Mouse (Mus musculus) midbrain, embryonic 13.5 days (tissue): ENCODE results near the gene Gins2. TPM values are rescaled to one million over a fixed set of nuclear protein-coding genes. Genes with fewer than 3 reads are reported as not detected.

Experiments
- ATAC-seq: fragments of 200-750 bp; cut with Nextera tagmentation; 2 replicates; pipeline ENCODE4 v1.8.0; 2017; ENCODE audit warnings: mild to moderate bottlenecking, moderate TSS enrichment, moderate library complexity
- H3K27ac ChIP-seq: fragments of 300-500 bp; sonication (generic); 2 replicates; pipeline ENCODE4 v1.5.1; 2015; ENCODE audit warnings: inconsistent platforms, mild to moderate bottlenecking, moderate library complexity
- H3K27me3 ChIP-seq: fragments of 300-500 bp; sonication (generic); 2 replicates; pipeline ENCODE4 v1.6.1; 2015; ENCODE audit warnings: mild to moderate bottlenecking, inconsistent platforms
- H3K36me3 ChIP-seq: fragments of 300-500 bp; sonication (generic); 2 replicates; pipeline ENCODE4 v1.6.1; 2015; ENCODE audit warnings: mild to moderate bottlenecking, inconsistent platforms
- H3K4me1 ChIP-seq: fragments of 300-500 bp; sonication (generic); replicated peaks from 2 replicates; pipeline ENCODE4 v1.6.1; 2015; ENCODE audit warnings: inconsistent platforms
- H3K4me2 ChIP-seq: fragments of 300-500 bp; sonication (generic); replicated peaks from 2 replicates; pipeline ENCODE4 v1.6.1; 2015; ENCODE audit warnings: moderate library complexity, mild to moderate bottlenecking, inconsistent platforms
- H3K4me3 ChIP-seq: fragments of 300-500 bp; sonication (generic); replicated peaks from 2 replicates; pipeline ENCODE4 v1.5.1; 2015; ENCODE audit warnings: mild to moderate bottlenecking, inconsistent platforms
- H3K9ac ChIP-seq: fragments of 300-500 bp; sonication (generic); replicated peaks from 2 replicates; pipeline ENCODE4 v1.6.1; 2015; ENCODE audit warnings: mild to moderate bottlenecking, inconsistent platforms
- H3K9me3 ChIP-seq: fragments of 300-500 bp; sonication (generic); 2 replicates; pipeline ENCODE4 v1.6.1; 2016; ENCODE audit warnings: mild to moderate bottlenecking, inconsistent platforms
- WGBS: fragments of 180-500 bp; shearing (Covaris S2); methylation state at CpG from one replicate; pipeline ENCODE4 v1.1.7; 2015; 5-methylcytosine and 5-hydroxymethylcytosine counted together
- polyA plus RNA-seq: library from polyadenylated mRNA; unstranded; fragments of >200 nt; fragmentation: Nextera tagmentation; extraction: Ambion mirVana; gene quantifications from 2 replicates; pipeline ENCODE4 v1.2.1, GENCODE M21; 2015

Gins2 gene
- polyA plus RNA-seq, 1 experiment from 2014 or later = 36.7 TPM

DNA sequence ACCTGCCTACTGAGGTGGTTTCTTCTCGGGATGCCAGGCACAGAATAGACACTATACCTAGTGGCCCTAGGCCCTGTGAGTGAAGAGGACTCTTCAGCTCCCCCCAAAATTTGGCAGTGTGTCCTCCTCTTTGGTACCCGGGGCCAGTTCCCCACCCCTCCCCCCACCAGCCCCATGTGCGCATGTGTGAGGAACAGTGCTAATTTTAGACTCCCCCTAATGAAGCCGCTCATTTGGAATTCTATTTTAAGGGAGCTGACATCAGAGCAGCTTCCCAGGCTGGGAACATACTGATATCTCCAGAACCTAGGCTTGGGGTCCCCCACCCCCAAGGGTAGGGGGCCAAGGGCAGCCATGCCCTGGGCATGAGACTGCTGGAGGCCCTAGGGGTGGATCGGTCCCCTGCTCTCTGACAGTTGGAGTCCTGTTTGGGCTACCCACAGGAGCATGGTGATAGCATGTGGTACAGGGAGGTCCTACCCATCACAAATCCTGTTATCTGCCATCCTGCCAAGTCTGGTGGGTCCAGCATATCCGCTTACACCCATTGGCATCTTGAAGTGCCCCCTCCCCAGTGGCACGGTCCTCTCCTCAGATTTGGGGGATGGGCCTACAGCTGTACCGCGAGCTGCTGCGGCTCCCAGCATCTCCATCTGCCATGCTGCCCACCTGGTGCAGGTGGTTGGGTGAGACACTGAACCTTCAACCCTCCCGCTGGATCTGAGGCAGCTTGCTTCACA, 38.0 kb downstream of the Gins2 start:
- Histone ChIP-seq H3K9me3 (no peaks in the 10 kb centered on the region), H3K36me3 (peaks cover 12% of the 10 kb centered on the region), H3K4me2 (peak overlapping the region; percentile 52; the same call in 1 of the 2 replicates), H3K27me3 (no peaks in the 10 kb centered on the region), H3K4me3 (no peak overlapping the region), H3K4me1 (peaks cover 100% of the 10 kb centered on the region), H3K9ac (peak overlapping the region; percentile 57; the same call in 1 of the 2 replicates), H3K27ac (peak overlapping the region; percentile 90)
- WGBS = 67% methylated on average over 11 of the region's 11 CpGs
- peak; percentile 18 for ATAC-seq

DNA sequence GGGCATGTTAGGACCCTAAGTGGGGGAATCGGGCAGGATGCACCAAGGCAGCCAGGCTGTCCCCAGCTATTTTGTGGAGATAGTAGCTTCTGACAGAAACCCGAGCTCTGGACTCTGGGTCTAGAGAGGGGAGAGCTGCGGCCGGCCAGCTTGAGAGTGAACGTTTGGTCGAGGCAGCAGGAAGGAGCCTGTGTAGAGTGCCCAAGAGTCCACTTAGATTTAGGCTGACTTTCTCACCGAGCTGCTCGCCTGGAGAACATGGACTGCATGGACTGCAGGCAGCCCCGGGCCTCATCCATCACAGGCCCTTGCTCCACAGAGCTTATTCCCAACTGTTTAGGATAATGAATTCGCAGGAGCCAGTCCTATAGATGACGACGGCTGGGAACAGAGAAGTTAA, 38.7 kb downstream of the Gins2 start:
- no peaks in the 10 kb centered on the region for H3K9me3 ChIP-seq
- H3K9ac ChIP-seq = peak overlapping the region; percentile 57
- WGBS = 17% methylated on average over 12 of the region's 12 CpGs
- H3K36me3 ChIP-seq = peaks cover 12% of the 10 kb centered on the region
- H3K27me3 ChIP-seq = no peaks in the 10 kb centered on the region
- peaks cover 100% of the 10 kb centered on the region for H3K4me1 ChIP-seq
- H3K4me3 ChIP-seq = no peak overlapping the region
- no peak for ATAC-seq
- H3K4me2 ChIP-seq = peak overlapping the region; percentile 52
- peak overlapping the region; percentile 90 for H3K27ac ChIP-seq

DNA sequence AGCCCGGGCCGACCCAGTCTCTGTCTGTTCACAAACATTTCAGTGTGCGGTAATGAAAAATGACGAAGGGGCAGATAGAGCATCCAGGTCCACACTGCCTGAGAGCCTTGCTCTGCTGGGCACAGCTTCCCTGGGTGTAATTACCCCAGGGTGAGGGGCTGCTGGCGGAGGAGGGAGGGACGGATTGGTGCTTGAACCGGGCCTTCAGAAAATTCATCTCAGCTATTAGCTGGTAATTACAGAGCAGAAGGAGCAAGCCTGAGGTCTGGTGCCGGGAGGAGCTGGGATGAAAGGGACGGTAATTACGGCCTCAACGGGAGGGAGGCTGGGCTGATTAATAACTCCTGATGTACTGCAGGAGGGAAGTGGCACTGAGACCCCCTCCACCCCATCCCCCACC, 39.2 kb downstream of the Gins2 start:
- H3K4me3 ChIP-seq = peak overlapping the region; percentile 21
- H3K4me2 ChIP-seq = peak overlapping the region; percentile 52
- H3K36me3 ChIP-seq = peaks cover 9% of the 10 kb centered on the region
- H3K27me3 ChIP-seq = no peaks in the 10 kb centered on the region
- H3K9ac ChIP-seq = peak overlapping the region; percentile 57
- 8% methylated on average over 11 of the region's 11 CpGs for WGBS
- peak overlapping the region; percentile 90 for H3K27ac ChIP-seq
- no peaks in the 10 kb centered on the region for H3K9me3 ChIP-seq
- ATAC-seq = peak; percentile 69
- H3K4me1 ChIP-seq = peaks cover 100% of the 10 kb centered on the region

- ATAC-seq = peak; percentile 46
- H3K4me2 ChIP-seq = peak overlapping the region; percentile 52
- H3K27me3 ChIP-seq = no peaks in the 10 kb centered on the region
- H3K4me1 ChIP-seq = peaks cover 98% of the 10 kb centered on the region
- H3K9me3 ChIP-seq = no peaks in the 10 kb centered on the region
- H3K9ac ChIP-seq = peak overlapping the region; percentile 57
- peak overlapping the region; percentile 90 for H3K27ac ChIP-seq
- 5% methylated on average over 25 of the region's 25 CpGs for WGBS
- H3K36me3 ChIP-seq = peaks cover 6% of the 10 kb centered on the region
- H3K4me3 ChIP-seq = peak overlapping the region; percentile 21
Observed at GRCm38 (mm10) chr8:120549321-120549921, 39.7 kb downstream of the Gins2 start.

DNA sequence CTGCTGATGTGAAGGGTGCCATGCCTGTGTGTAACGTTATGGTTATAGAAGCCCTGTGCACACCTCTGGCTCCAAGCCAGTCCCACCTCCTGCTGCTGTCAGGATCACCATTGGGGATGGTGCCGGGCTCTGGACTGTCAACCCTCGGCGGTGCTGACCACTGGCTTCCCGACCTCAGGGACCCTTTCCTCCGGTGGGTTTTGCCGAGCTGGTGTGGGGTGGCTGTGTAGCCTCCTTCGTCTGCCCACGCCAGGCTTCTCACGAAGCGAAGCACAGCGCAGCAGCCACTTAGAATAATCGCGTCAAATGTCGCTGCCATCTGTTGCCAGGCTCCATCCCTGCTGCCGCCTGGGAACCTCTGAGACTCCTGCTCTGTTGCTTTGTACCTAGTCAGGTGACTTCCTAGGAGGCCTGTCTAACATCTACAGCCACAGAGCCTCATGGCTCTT, 40.8 kb downstream of the Gins2 start:
- no peaks in the 10 kb centered on the region for H3K36me3 ChIP-seq
- peak overlapping the region; percentile 52; the same call in 1 of the 2 replicates for H3K4me2 ChIP-seq
- peaks cover 95% of the 10 kb centered on the region for H3K4me1 ChIP-seq
- H3K27me3 ChIP-seq = no peaks in the 10 kb centered on the region
- H3K9ac ChIP-seq = peak overlapping the region; percentile 56
- peak overlapping the region; percentile 90 for H3K27ac ChIP-seq
- no peak for ATAC-seq
- H3K9me3 ChIP-seq = no peaks in the 10 kb centered on the region
- H3K4me3 ChIP-seq = no peak overlapping the region
- whole genome bisulfite sequencing = 44% methylated on average over 16 of the region's 16 CpGs

DNA sequence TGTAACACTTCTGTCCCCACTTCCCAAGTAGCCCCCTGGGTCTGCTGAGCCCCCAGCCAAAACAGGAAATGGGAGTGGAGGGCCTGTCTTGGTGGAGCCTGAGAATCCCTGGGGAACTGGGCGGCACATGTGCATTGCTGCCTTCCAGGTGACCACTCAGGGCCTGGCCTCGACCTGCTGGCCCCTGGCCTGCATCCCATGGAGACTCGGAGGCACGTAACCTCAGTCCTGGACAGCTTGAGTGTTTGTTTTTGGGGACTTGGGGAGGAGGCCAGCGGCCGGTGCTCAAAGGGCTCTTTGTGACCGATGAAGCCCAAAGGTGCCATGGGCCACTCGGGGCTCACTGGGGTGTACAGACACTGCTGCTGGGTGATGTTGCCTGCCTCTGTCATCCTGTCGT, 41.5 kb downstream of the Gins2 start:
- H3K9ac ChIP-seq = peak overlapping the region; percentile 56; the same call in 1 of the 2 replicates
- peak overlapping the region; percentile 90; the same call in 1 of the 2 replicates for H3K27ac ChIP-seq
- no peak for ATAC-seq
- no peaks in the 10 kb centered on the region for H3K9me3 ChIP-seq
- H3K4me2 ChIP-seq = 0 out of 2 replicates have a peak overlapping the region, but pooled peaks have one; percentile 52
- H3K27me3 ChIP-seq = no peaks in the 10 kb centered on the region
- H3K4me3 ChIP-seq = no peak overlapping the region
- no peaks in the 10 kb centered on the region for H3K36me3 ChIP-seq
- 68% methylated on average over 9 of the region's 9 CpGs for WGBS
- peaks cover 95% of the 10 kb centered on the region for H3K4me1 ChIP-seq

DNA sequence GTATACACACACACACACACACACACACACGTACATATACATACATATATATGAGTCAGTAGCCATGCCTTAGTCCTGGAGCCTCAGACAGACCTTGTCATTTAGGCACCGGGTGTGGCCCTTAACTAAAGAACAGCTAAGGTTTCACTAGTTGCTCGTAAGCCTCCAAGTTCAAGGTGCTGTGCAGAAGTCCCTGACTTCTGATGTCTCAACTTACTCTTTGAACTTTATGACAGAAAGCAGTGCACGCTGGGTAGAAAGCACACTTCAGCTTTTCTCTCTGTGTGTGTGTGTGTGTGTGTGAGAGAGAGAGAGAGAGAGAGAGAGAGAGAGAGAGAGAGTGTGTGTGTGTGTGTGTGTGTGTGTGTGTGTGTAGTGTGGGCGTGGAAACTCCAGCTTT, 44.9 kb downstream of the Gins2 start:
- Histone ChIP-seq H3K27me3 (no peaks in the 10 kb centered on the region), H3K4me3 (no peak overlapping the region), H3K36me3 (no peaks in the 10 kb centered on the region), H3K4me1 (peaks cover 95% of the 10 kb centered on the region), H3K9ac (no peak overlapping the region), H3K27ac (peak overlapping the region; percentile 69; the same call in 1 of the 2 replicates), H3K9me3 (no peaks in the 10 kb centered on the region), H3K4me2 (no peak overlapping the region)
- 93% methylated on average over 5 of the region's 5 CpGs for WGBS
- no peak for ATAC-seq

DNA sequence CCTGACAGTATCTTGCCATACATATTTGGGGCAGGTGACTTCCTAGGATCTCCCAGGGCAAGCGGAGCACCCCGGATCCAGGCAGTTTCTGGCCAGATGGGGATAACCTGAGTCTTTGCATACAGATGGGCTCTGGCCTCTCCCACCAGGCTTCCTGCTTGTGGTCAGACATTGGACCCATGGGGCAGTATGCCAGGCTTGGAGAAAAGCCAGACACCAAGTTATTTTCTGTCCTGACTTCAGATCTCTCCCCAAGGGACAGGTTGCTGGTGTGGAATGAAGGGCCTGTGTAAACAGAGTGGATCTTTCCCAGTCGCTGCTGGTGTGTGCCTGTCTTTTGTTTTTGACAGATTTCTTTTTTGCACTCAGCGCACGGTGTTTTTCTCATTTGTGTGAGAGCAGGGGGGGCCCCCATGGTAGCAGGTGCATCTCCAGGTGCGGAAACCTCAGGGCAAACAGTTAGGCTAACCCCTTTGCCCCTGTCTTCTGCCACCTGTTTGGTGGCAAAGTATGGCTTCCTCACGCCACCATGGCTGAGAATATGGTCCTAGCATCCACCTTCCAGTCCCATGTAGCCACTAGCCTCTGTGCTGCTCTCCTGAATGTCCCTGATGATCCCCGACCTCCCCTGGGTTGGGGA, 45.6 kb downstream of the Gins2 start:
- WGBS = 60% methylated on average over 8 of the region's 8 CpGs
- H3K9ac ChIP-seq = peak overlapping the region; percentile 41; the same call in 1 of the 2 replicates
- no peak overlapping the region for H3K4me3 ChIP-seq
- H3K36me3 ChIP-seq = no peaks in the 10 kb centered on the region
- H3K27me3 ChIP-seq = no peaks in the 10 kb centered on the region
- H3K4me1 ChIP-seq = peaks cover 95% of the 10 kb centered on the region
- H3K9me3 ChIP-seq = no peaks in the 10 kb centered on the region
- H3K4me2 ChIP-seq = peak overlapping the region; percentile 25
- H3K27ac ChIP-seq = peak overlapping the region; percentile 69
- no peak for ATAC-seq

GRCm38 (mm10) chr8:120542995-120543394, 46.1 kb downstream of the Gins2 start:
- Histone ChIP-seq H3K36me3 (no peaks in the 10 kb centered on the region), H3K9me3 (no peaks in the 10 kb centered on the region), H3K27me3 (no peaks in the 10 kb centered on the region), H3K27ac (peak overlapping the region; percentile 69), H3K4me2 (peak overlapping the region; percentile 25), H3K4me1 (peaks cover 95% of the 10 kb centered on the region), H3K9ac (peak overlapping the region; percentile 41; the same call in 1 of the 2 replicates), H3K4me3 (no peak overlapping the region)
- no peak for ATAC-seq
- WGBS = 10% methylated on average over 13 of the region's 13 CpGs

DNA sequence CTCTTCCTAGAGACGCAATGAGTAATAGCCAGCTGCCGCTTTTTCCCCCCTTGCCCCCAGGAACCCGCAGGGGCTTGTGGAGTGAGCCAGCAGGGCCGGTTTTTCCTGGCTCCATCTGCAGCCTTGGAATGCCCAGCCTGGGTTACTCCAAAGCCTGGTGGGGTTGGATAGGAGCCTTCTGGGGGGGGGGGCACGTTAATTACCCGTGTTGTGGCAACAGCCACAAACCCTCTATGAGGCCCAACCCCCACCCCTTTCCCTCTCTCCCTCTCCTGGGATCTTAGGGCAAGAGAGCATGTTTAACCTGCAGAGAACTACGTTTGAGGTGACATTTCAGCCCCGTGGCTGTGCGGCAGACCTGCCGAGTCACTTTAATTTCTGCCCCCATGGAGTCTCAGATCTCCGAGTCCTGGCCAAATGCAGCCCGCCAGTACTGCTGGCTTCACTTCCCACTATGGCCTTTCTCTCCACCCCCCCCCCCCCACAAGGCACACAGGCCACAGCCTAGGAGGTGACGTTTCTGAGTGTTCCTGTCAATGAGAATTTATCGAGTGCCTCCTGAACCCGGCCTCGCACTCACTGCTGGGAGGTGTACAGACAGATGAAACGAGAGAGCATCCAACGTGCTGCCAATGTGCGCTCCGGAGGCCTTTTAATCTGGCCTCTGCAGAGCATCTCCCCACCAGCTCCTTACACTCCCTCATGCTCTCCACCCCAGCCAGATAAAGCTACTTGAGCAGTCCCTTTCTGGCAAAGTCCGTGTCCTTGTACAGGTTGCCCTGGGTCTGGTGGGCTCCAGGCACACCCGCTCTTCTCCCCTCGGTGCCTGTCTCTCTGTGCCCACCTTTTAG, 49.1 kb downstream of the Gins2 start:
- Histone ChIP-seq H3K27me3 (no peaks in the 10 kb centered on the region), H3K36me3 (no peaks in the 10 kb centered on the region), H3K4me3 (peak overlapping the region; percentile 61), H3K9me3 (no peaks in the 10 kb centered on the region), H3K4me1 (peaks cover 95% of the 10 kb centered on the region), H3K9ac (peak overlapping the region; percentile 88), H3K4me2 (peak overlapping the region; percentile 95), H3K27ac (peak overlapping the region; percentile 99)
- 19% methylated on average over 23 of the region's 23 CpGs for whole genome bisulfite sequencing
- ATAC-seq = no peak

DNA sequence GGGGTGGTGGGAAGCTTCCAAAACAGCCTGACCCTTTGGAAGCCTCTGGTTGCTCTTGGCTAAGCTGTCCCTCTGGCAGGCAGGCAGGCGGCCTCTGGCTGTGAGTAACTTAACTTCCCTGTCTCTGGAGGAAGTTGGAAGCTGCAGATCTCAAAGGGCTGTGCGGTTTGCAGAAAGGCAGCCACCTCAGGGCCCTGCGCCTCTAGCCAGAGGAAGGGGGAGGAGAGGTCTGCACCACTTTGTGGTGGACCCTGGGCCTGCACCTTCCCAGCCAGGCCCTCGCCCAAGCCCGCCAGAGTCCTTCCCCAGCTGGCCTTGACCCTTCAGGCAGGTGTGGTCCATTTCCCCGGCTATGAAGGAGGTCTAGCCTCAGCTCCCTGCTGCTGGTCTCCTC, 49.7 kb downstream of the Gins2 start:
- WGBS = 25% methylated on average over 6 of the region's 6 CpGs

More for the DNA sequence above, 49.7 kb downstream of the Gins2 start:
- H3K4me1 ChIP-seq = peaks cover 97% of the 10 kb centered on the region
- H3K4me3 ChIP-seq = peak overlapping the region; percentile 61
- no peaks in the 10 kb centered on the region for H3K36me3 ChIP-seq
- H3K4me2 ChIP-seq = peak overlapping the region; percentile 95
- H3K27me3 ChIP-seq = no peaks in the 10 kb centered on the region
- H3K9me3 ChIP-seq = no peaks in the 10 kb centered on the region
- ATAC-seq = no peak
- H3K9ac ChIP-seq = peak overlapping the region; percentile 88
- H3K27ac ChIP-seq = peak overlapping the region; percentile 99
